Mouse (Mus musculus): ENCODE measurements at regions not wholly inside any gene's neighbourhood (a gene's known extent, or its start where the extent isn't known, plus 50 kb on each side); places are given as distances from the start of the nearest gene placed in this dataset.

GRCm38 (mm10) chr2:160214032-160214812 lies 119.7 kb downstream of the Gm826 start:
- TF ChIP-seq POLR2A (IDR thresholded peaks at IDR 0.05; ENCODE audit: control insufficient read depth in 1 of 2, insufficient read depth in 1 of 2, low read depth in 1 of 2, low read length in 2 of 2, poor library complexity in 1 of 2) = no peak
- TF ChIP-seq NRF1 (IDR thresholded peaks at IDR 0.05; ENCODE audit: insufficient read depth, low read depth, low read length, poor library complexity, severe bottlenecking) = no peak
- no peak for TF ChIP-seq MAZ (IDR thresholded peaks at IDR 0.05; ENCODE audit: low read depth, low read length)
- no peak for TF ChIP-seq GATA1 (IDR thresholded peaks at IDR 0.05; ENCODE audit: low read depth, low read length)
- TF ChIP-seq MAX (IDR thresholded peaks at IDR 0.05; ENCODE audit: low read length) = no peak
- TF ChIP-seq KAT2A (conservative IDR thresholded peaks at IDR 0.05; ENCODE audit: low read depth, low read length) = no peak
- no peak for TF ChIP-seq MYC (IDR thresholded peaks at IDR 0.05; ENCODE audit: low read depth, low read length)

Measured in MEL (cell line).